ENCODE assay signal across 19 mouse cellular contexts in the genomic region with DNA sequence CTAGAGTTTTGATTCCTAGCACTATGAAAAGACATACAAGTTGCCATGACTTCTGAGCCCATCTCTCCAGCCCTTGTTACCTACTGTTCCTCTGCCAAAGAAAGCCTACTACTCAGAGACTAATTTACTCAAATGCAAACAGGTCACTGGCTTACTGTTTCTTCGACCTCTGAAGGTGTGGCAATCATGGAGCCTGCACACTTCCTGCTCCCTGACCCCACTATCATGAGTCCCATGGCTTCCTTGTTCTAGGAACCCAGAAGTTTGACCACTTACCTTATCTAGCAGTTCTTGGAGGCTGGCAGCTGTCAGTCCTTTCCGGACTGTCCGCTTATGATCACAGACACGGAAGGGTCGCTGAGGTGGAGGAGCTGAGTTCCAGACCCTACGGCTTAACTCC. TPM values are rescaled to one million over a fixed set of nuclear protein-coding genes. Genes with fewer than 3 reads are reported as not detected.
DNase-seq lines count a peak whose midpoint lies in the region; ATAC-seq lines count a peak whose summit lies in the region.
"Had no signal": no experiment of that assay in that cellular context is flagged by ENCODE, and none has a peak within 500 bp of the region (broad histone marks: within the 10 kb centered on the region; RNA-seq: fewer than 3 reads in every experiment).

No protein-coding gene starts in this region.

- H3K4me1 ChIP-seq in heart, embryonic 13.5 days, result peaks cover 25% of the 10 kb centered on the region
- H3K4me1 ChIP-seq in megakaryocyte, embryonic 14.5 days, result peaks cover 46% of the 10 kb centered on the region
- peaks cover 31% of the 10 kb centered on the region for H3K4me1 ChIP-seq in liver, embryonic 15.5 days (replicated peaks)

- no peaks in the 10 kb centered on the region for H3K9me3 ChIP-seq in heart, embryonic 13.5 days
- H3K9me3 ChIP-seq in megakaryocyte, embryonic 14.5 days, result no peaks in the 10 kb centered on the region
- no peaks in the 10 kb centered on the region for H3K9me3 ChIP-seq in liver, embryonic 15.5 days (replicated peaks)
- H3K9me3 ChIP-seq: embryonic facial prominence, embryonic 12.5 days; forebrain, embryonic 12.5 days; limb, embryonic 12.5 days had no signal

- peak overlapping the region; percentile 28; the same call in 1 of the 2 replicates for H3K9ac ChIP-seq in heart, embryonic 13.5 days
- no peak overlapping the region for H3K9ac ChIP-seq in liver, embryonic 15.5 days
- H3K9ac ChIP-seq: embryonic facial prominence, embryonic 12.5 days; forebrain, embryonic 12.5 days; limb, embryonic 12.5 days had no signal

- H3K4me3 ChIP-seq in heart, embryonic 13.5 days, result no peak overlapping the region
- peak overlapping the region; percentile 24 for H3K4me3 ChIP-seq in megakaryocyte, embryonic 14.5 days (replicated peaks)
- H3K4me3 ChIP-seq in liver, embryonic 15.5 days (replicated peaks), result peak overlapping the region; percentile 43
- H3K4me3 ChIP-seq: embryonic facial prominence, embryonic 12.5 days; forebrain, embryonic 12.5 days; layer of hippocampus, adult 2 months; limb, embryonic 12.5 days had no signal

- peaks cover 43% of the 10 kb centered on the region for H3K36me3 ChIP-seq in heart, embryonic 13.5 days
- H3K36me3 ChIP-seq in megakaryocyte, embryonic 14.5 days (replicated peaks; ENCODE audit: low read length), result peaks cover 47% of the 10 kb centered on the region
- H3K36me3 ChIP-seq in liver, embryonic 15.5 days (replicated peaks), result peaks cover 43% of the 10 kb centered on the region

- H3K27me3 ChIP-seq in heart, embryonic 13.5 days (replicated peaks), result peaks cover 20% of the 10 kb centered on the region
- H3K27me3 ChIP-seq in megakaryocyte, embryonic 14.5 days (replicated peaks), result peaks cover 16% of the 10 kb centered on the region
- peaks cover 20% of the 10 kb centered on the region for H3K27me3 ChIP-seq in liver, embryonic 15.5 days

- 27% methylated on average over 6 of the region's 6 CpGs for WGBS in heart, embryonic 13.5 days
- 16% methylated on average over 6 of the region's 6 CpGs for WGBS in liver, embryonic 15.5 days (ENCODE audit: insufficient replicate concordance)

- peak overlapping the region; percentile 51 for H3K4me2 ChIP-seq in heart, embryonic 13.5 days
- H3K4me2 ChIP-seq in liver, embryonic 15.5 days, result peak overlapping the region; percentile 38
- H3K4me2 ChIP-seq: forebrain, embryonic 12.5 days had no signal

- no peak overlapping the region for H3K27ac ChIP-seq in heart, embryonic 13.5 days (replicated peaks)
- H3K27ac ChIP-seq in liver, embryonic 15.5 days (replicated peaks), result peak overlapping the region; percentile 75
- H3K27ac ChIP-seq: embryonic facial prominence, embryonic 12.5 days; forebrain, embryonic 12.5 days; layer of hippocampus, adult 2 months; limb, embryonic 12.5 days had no signal

- intact Hi-C loops in heart, postnatal 14 days (cut with DNase I), result no loop called here

- no peak for DNase-seq in heart, postnatal 14 days
- no peak for DNase-seq in adrenal gland, postnatal 36 days
- DNase-seq in cerebellum, postnatal 36 days, result no peak
- DNase-seq: cerebellum, adult 11 months; gastrocnemius, postnatal 25 days; thymus, postnatal 36 days had no signal

- ATAC-seq in heart, embryonic 13.5 days (ENCODE audit: extremely low read depth, insufficient number of reproducible peaks, low FRiP score, low TSS enrichment), result no peak
- ATAC-seq in megakaryocyte, adult 5-6 weeks (ENCODE audit: poor library complexity, severe bottlenecking), result no peak
- no peak for ATAC-seq in liver, embryonic 15.5 days (ENCODE audit: insufficient read depth)
- ATAC-seq in erythroid progenitor cell, adult 5-6 weeks (replicated peaks; ENCODE audit: low FRiP score, poor library complexity, severe bottlenecking), result no peak
- ATAC-seq: lung, postnatal 0 days had no signal

RNA-seq across cellular contexts. Expression of gene Cideb, which starts 0.7 kb away (rescaled TPM):
- polyA plus RNA-seq in heart, embryonic 13.5 days (2015; fragmentation: Nextera tagmentation; extraction: Ambion mirVana), result 1.2 and 2.1 TPM in 2 replicates
- 1 to 10 TPM in 1 of 2 experiments, under 1 TPM in 1; 1.00 to 1.0 TPM for total RNA-seq in heart, postnatal 14 days (2021)
- polyA plus RNA-seq in megakaryocyte, embryonic 14.5 days (2012; ENCODE audit: insufficient read depth, low replicate concordance), result 1.5 and 3.3 TPM in 2 replicates
- 0.27 and 1.5 TPM in 2 replicates for total RNA-seq in megakaryocyte, adult 5-6 weeks (2015)
- total RNA-seq in megakaryocyte, adult 5-6 weeks (2017), result 0.22 TPM in 1 of 2 replicates, not detected in the other
- polyA plus RNA-seq in liver, embryonic 15.5 days (2015; fragmentation: Nextera tagmentation; extraction: Ambion mirVana), result 57.5 and 77.8 TPM in 2 replicates
- total RNA-seq in erythroid progenitor cell, adult 5-6 weeks (2015; ENCODE audit: low replicate concordance), result not detected in 2 replicates
- total RNA-seq in erythroid progenitor cell, adult 5-6 weeks (2017; ENCODE audit: low replicate concordance), result not detected in 2 replicates
- 1 to 10 TPM in 1 of 2 experiments, under 1 TPM in 1; 0.93 to 1.3 TPM for total RNA-seq in adrenal gland, postnatal 36 days (2021)
- total RNA-seq: gastrocnemius, postnatal 25 days had no signal
- polyA plus RNA-seq: hindbrain, embryonic 11.5 days; limb, embryonic 12.5 days; neural tube, embryonic 14.5 days had no signal

RNA-seq across cellular contexts. Expression of gene Ltb4r2, which starts 3.7 kb away (rescaled TPM):
- polyA plus RNA-seq in heart, embryonic 13.5 days (2015; fragmentation: Nextera tagmentation; extraction: Ambion mirVana), result 0.25 and 0.27 TPM in 2 replicates
- under 1 TPM; 0.12 to 0.17 TPM for total RNA-seq in heart, postnatal 14 days (2021)
- polyA plus RNA-seq in megakaryocyte, embryonic 14.5 days (2012; ENCODE audit: insufficient read depth, low replicate concordance), result 3.2 and 5.6 TPM in 2 replicates
- total RNA-seq in megakaryocyte, adult 5-6 weeks (2015), result 0.16 and 0.21 TPM in 2 replicates
- total RNA-seq in megakaryocyte, adult 5-6 weeks (2017), result 0.33 and 0.53 TPM in 2 replicates
- 0.74 and 0.93 TPM in 2 replicates for polyA plus RNA-seq in liver, embryonic 15.5 days (2015; fragmentation: Nextera tagmentation; extraction: Ambion mirVana)
- total RNA-seq in erythroid progenitor cell, adult 5-6 weeks (2015; ENCODE audit: low replicate concordance), result not detected in 2 replicates
- not detected in 2 replicates for total RNA-seq in erythroid progenitor cell, adult 5-6 weeks (2017; ENCODE audit: low replicate concordance)
- not detected for total RNA-seq in adrenal gland, postnatal 36 days (2021)
- total RNA-seq: adrenal gland, adult 18-20 months had no signal

RNA-seq across cellular contexts. Expression of gene Ltb4r1, which starts 8.2 kb away (rescaled TPM):
- 0.48 and 0.71 TPM in 2 replicates for polyA plus RNA-seq in heart, embryonic 13.5 days (2015; fragmentation: Nextera tagmentation; extraction: Ambion mirVana)
- total RNA-seq in heart, postnatal 14 days (2021), result under 1 TPM; 0.37 to 0.60 TPM
- 24.2 and 36.1 TPM in 2 replicates for polyA plus RNA-seq in megakaryocyte, embryonic 14.5 days (2012; ENCODE audit: insufficient read depth, low replicate concordance)
- 41.4 and 46.4 TPM in 2 replicates for total RNA-seq in megakaryocyte, adult 5-6 weeks (2015)
- total RNA-seq in megakaryocyte, adult 5-6 weeks (2017), result 57.4 and 68.0 TPM in 2 replicates
- polyA plus RNA-seq in liver, embryonic 15.5 days (2015; fragmentation: Nextera tagmentation; extraction: Ambion mirVana), result 14.0 and 14.5 TPM in 2 replicates
- total RNA-seq in erythroid progenitor cell, adult 5-6 weeks (2015; ENCODE audit: low replicate concordance), result 8.8 and 11.9 TPM in 2 replicates
- 2.8 and 8.9 TPM in 2 replicates for total RNA-seq in erythroid progenitor cell, adult 5-6 weeks (2017; ENCODE audit: low replicate concordance)
- under 1 TPM; 0.66 to 0.79 TPM for total RNA-seq in adrenal gland, postnatal 36 days (2021)
- total RNA-seq: gastrocnemius, postnatal 25 days; layer of hippocampus, adult 2 months had no signal
- polyA plus RNA-seq: hindbrain, embryonic 11.5 days had no signal

RNA-seq across cellular contexts. Expression of gene Nop9, which starts 12.1 kb away (rescaled TPM):
- polyA plus RNA-seq in heart, embryonic 13.5 days (2015; fragmentation: Nextera tagmentation; extraction: Ambion mirVana), result 22.8 and 23.9 TPM in 2 replicates
- 10 to 100 TPM; 11.2 to 11.4 TPM for total RNA-seq in heart, postnatal 14 days (2021)
- polyA plus RNA-seq in megakaryocyte, embryonic 14.5 days (2012; ENCODE audit: insufficient read depth, low replicate concordance), result 18.3 and 25.1 TPM in 2 replicates
- total RNA-seq in megakaryocyte, adult 5-6 weeks (2015), result 10.4 and 12.2 TPM in 2 replicates
- 11.7 and 13.9 TPM in 2 replicates for total RNA-seq in megakaryocyte, adult 5-6 weeks (2017)
- 23.4 and 24.4 TPM in 2 replicates for polyA plus RNA-seq in liver, embryonic 15.5 days (2015; fragmentation: Nextera tagmentation; extraction: Ambion mirVana)
- total RNA-seq in erythroid progenitor cell, adult 5-6 weeks (2015; ENCODE audit: low replicate concordance), result 5.9 and 8.6 TPM in 2 replicates
- 7.2 and 11.7 TPM in 2 replicates for total RNA-seq in erythroid progenitor cell, adult 5-6 weeks (2017; ENCODE audit: low replicate concordance)
- total RNA-seq in adrenal gland, postnatal 36 days (2021), result 10 to 100 TPM; 17.3 to 20.7 TPM

RNA-seq across cellular contexts. Expression of gene Dhrs1, which starts 12.1 kb away (rescaled TPM):
- polyA plus RNA-seq in heart, embryonic 13.5 days (2015; fragmentation: Nextera tagmentation; extraction: Ambion mirVana), result 54.8 and 66.9 TPM in 2 replicates
- 10 to 100 TPM; 54.6 to 56.2 TPM for total RNA-seq in heart, postnatal 14 days (2021)
- polyA plus RNA-seq in megakaryocyte, embryonic 14.5 days (2012; ENCODE audit: insufficient read depth, low replicate concordance), result 1.2 and 3.7 TPM in 2 replicates
- total RNA-seq in megakaryocyte, adult 5-6 weeks (2015), result 112 and 121 TPM in 2 replicates
- total RNA-seq in megakaryocyte, adult 5-6 weeks (2017), result 44.1 and 55.0 TPM in 2 replicates
- 39.4 and 43.5 TPM in 2 replicates for polyA plus RNA-seq in liver, embryonic 15.5 days (2015; fragmentation: Nextera tagmentation; extraction: Ambion mirVana)
- total RNA-seq in erythroid progenitor cell, adult 5-6 weeks (2015; ENCODE audit: low replicate concordance), result 6.7 and 39.3 TPM in 2 replicates
- total RNA-seq in erythroid progenitor cell, adult 5-6 weeks (2017; ENCODE audit: low replicate concordance), result 0.76 and 10.4 TPM in 2 replicates
- 10 to 100 TPM; 72.7 to 73.2 TPM for total RNA-seq in adrenal gland, postnatal 36 days (2021)
